Mouse (Mus musculus): ENCODE results near the gene Kmt5a. TPM values are rescaled to one million over a fixed set of nuclear protein-coding genes. Genes with fewer than 3 reads are reported as not detected.

Gene Kmt5a
- polyA plus RNA-seq, 1 experiment from 2014 or later = 58.6 TPM

GRCm38 (mm10) chr5:124485654-124486053 lies 45.9 kb downstream of the Kmt5a start:
- H3K36me3 ChIP-seq (ENCODE audit: control insufficient read depth, insufficient read depth, low read length) = peaks cover 13% of the 10 kb centered on the region; the same call in 1 of the 2 replicates
- H3K9ac ChIP-seq (ENCODE audit: low read depth, low read length) = no peak overlapping the region
- peaks cover 4% of the 10 kb centered on the region; the same call in 1 of the 2 replicates for H3K4me1 ChIP-seq (ENCODE audit: control insufficient read depth, insufficient read depth, low read length)
- 96% methylated on average over 5 of the region's 5 CpGs for WGBS
- H3K9me3 ChIP-seq (ENCODE audit: control insufficient read depth, low read length) = no peaks in the 10 kb centered on the region
- no peak for ATAC-seq (ENCODE audit: low FRiP score, low TSS enrichment)
- no peak overlapping the region for H3K27ac ChIP-seq (ENCODE audit: low read depth, low read length)
- H3K4me2 ChIP-seq (replicated peaks; ENCODE audit: low read depth, low read length) = no peak overlapping the region
- H3K4me3 ChIP-seq (ENCODE audit: low read length) = no peak overlapping the region
- H3K27me3 ChIP-seq (ENCODE audit: control insufficient read depth, insufficient read depth, low read length) = no peaks in the 10 kb centered on the region

GRCm38 (mm10) chr5:124488885-124489284 lies 49.2 kb downstream of the Kmt5a start:
- no peaks in the 10 kb centered on the region for H3K9me3 ChIP-seq (ENCODE audit: control insufficient read depth, low read length)
- peaks cover 45% of the 10 kb centered on the region for H3K36me3 ChIP-seq (ENCODE audit: control insufficient read depth, insufficient read depth, low read length)
- H3K4me1 ChIP-seq (ENCODE audit: control insufficient read depth, insufficient read depth, low read length) = peaks cover 4% of the 10 kb centered on the region; the same call in 1 of the 2 replicates
- ATAC-seq (ENCODE audit: low FRiP score, low TSS enrichment) = no peak
- no peak overlapping the region for H3K4me3 ChIP-seq (ENCODE audit: low read length)
- no peak overlapping the region for H3K9ac ChIP-seq (ENCODE audit: low read depth, low read length)
- no peak overlapping the region for H3K27ac ChIP-seq (ENCODE audit: low read depth, low read length)
- no peaks in the 10 kb centered on the region for H3K27me3 ChIP-seq (ENCODE audit: control insufficient read depth, insufficient read depth, low read length)
- H3K4me2 ChIP-seq (replicated peaks; ENCODE audit: low read depth, low read length) = no peak overlapping the region
- 63% methylated on average over 3 of the region's 3 CpGs for WGBS

- Histone ChIP-seq H3K4me1 (ENCODE audit: control insufficient read depth, insufficient read depth, low read length) (no peaks in the 10 kb centered on the region), H3K27ac (ENCODE audit: low read depth, low read length) (no peak overlapping the region), H3K4me2 (replicated peaks; ENCODE audit: low read depth, low read length) (no peak overlapping the region), H3K9ac (ENCODE audit: low read depth, low read length) (no peak overlapping the region), H3K36me3 (ENCODE audit: control insufficient read depth, insufficient read depth, low read length) (peaks cover 49% of the 10 kb centered on the region), H3K4me3 (ENCODE audit: low read length) (no peak overlapping the region), H3K9me3 (ENCODE audit: control insufficient read depth, low read length) (no peaks in the 10 kb centered on the region), H3K27me3 (ENCODE audit: control insufficient read depth, insufficient read depth, low read length) (no peaks in the 10 kb centered on the region)
- no peak for ATAC-seq (ENCODE audit: low FRiP score, low TSS enrichment)
- 86% methylated on average over 4 of the region's 4 CpGs for WGBS
These were observed 52.0 kb downstream of the Kmt5a start for GRCm38 (mm10) chr5:124491732-124492131.

GRCm38 (mm10) chr5:124492618-124493017 lies 52.9 kb downstream of the Kmt5a start:
- no peak for ATAC-seq (ENCODE audit: low FRiP score, low TSS enrichment)
- H3K36me3 ChIP-seq (ENCODE audit: control insufficient read depth, insufficient read depth, low read length) = peaks cover 54% of the 10 kb centered on the region
- 85% methylated on average over 4 of the region's 4 CpGs for WGBS

GRCm38 (mm10) chr5:124493455-124493854 lies 53.7 kb downstream of the Kmt5a start:
- WGBS = 89% methylated on average over 11 of the region's 11 CpGs
- Histone ChIP-seq H3K27ac (ENCODE audit: low read depth, low read length) (no peak overlapping the region), H3K4me2 (replicated peaks; ENCODE audit: low read depth, low read length) (no peak overlapping the region), H3K4me1 (ENCODE audit: control insufficient read depth, insufficient read depth, low read length) (no peaks in the 10 kb centered on the region), H3K36me3 (ENCODE audit: control insufficient read depth, insufficient read depth, low read length) (peaks cover 58% of the 10 kb centered on the region), H3K9ac (ENCODE audit: low read depth, low read length) (no peak overlapping the region), H3K27me3 (ENCODE audit: control insufficient read depth, insufficient read depth, low read length) (no peaks in the 10 kb centered on the region), H3K4me3 (ENCODE audit: low read length) (no peak overlapping the region), H3K9me3 (ENCODE audit: control insufficient read depth, low read length) (no peaks in the 10 kb centered on the region)
- ATAC-seq (ENCODE audit: low FRiP score, low TSS enrichment) = no peak

More at GRCm38 (mm10) chr5:124492618-124493017, 52.9 kb downstream of the Kmt5a start:
- H3K4me2 ChIP-seq (replicated peaks; ENCODE audit: low read depth, low read length) = no peak overlapping the region
- no peak overlapping the region for H3K27ac ChIP-seq (ENCODE audit: low read depth, low read length)
- no peak overlapping the region for H3K4me3 ChIP-seq (ENCODE audit: low read length)
- H3K27me3 ChIP-seq (ENCODE audit: control insufficient read depth, insufficient read depth, low read length) = no peaks in the 10 kb centered on the region
- H3K4me1 ChIP-seq (ENCODE audit: control insufficient read depth, insufficient read depth, low read length) = no peaks in the 10 kb centered on the region
- H3K9ac ChIP-seq (ENCODE audit: low read depth, low read length) = no peak overlapping the region
- H3K9me3 ChIP-seq (ENCODE audit: control insufficient read depth, low read length) = no peaks in the 10 kb centered on the region

- H3K9ac ChIP-seq (ENCODE audit: low read depth, low read length) = no peak overlapping the region
- no peak overlapping the region for H3K4me2 ChIP-seq (replicated peaks; ENCODE audit: low read depth, low read length)
- no peaks in the 10 kb centered on the region for H3K9me3 ChIP-seq (ENCODE audit: control insufficient read depth, low read length)
- H3K27me3 ChIP-seq (ENCODE audit: control insufficient read depth, insufficient read depth, low read length) = no peaks in the 10 kb centered on the region
- H3K27ac ChIP-seq (ENCODE audit: low read depth, low read length) = no peak overlapping the region
- 52% methylated on average over 7 of the region's 7 CpGs for WGBS
- ATAC-seq (ENCODE audit: low FRiP score, low TSS enrichment) = no peak
- H3K36me3 ChIP-seq (ENCODE audit: control insufficient read depth, insufficient read depth, low read length) = peaks cover 54% of the 10 kb centered on the region
- H3K4me1 ChIP-seq (ENCODE audit: control insufficient read depth, insufficient read depth, low read length) = no peaks in the 10 kb centered on the region
- H3K4me3 ChIP-seq (ENCODE audit: low read length) = no peak overlapping the region
These were observed 55.8 kb downstream of the Kmt5a start for GRCm38 (mm10) chr5:124495547-124495946.

GRCm38 (mm10) chr5:124496614-124497514 lies 57.1 kb downstream of the Kmt5a start:
- H3K27ac ChIP-seq (ENCODE audit: low read depth, low read length) = no peak overlapping the region
- peaks cover 53% of the 10 kb centered on the region for H3K36me3 ChIP-seq (ENCODE audit: control insufficient read depth, insufficient read depth, low read length)
- H3K4me3 ChIP-seq (ENCODE audit: low read length) = no peak overlapping the region
- H3K4me2 ChIP-seq (replicated peaks; ENCODE audit: low read depth, low read length) = no peak overlapping the region
- no peak for ATAC-seq (ENCODE audit: low FRiP score, low TSS enrichment)
- H3K9ac ChIP-seq (ENCODE audit: low read depth, low read length) = no peak overlapping the region
- WGBS = 64% methylated on average over 15 of the region's 15 CpGs
- H3K4me1 ChIP-seq (ENCODE audit: control insufficient read depth, insufficient read depth, low read length) = no peaks in the 10 kb centered on the region
- H3K9me3 ChIP-seq (ENCODE audit: control insufficient read depth, low read length) = no peaks in the 10 kb centered on the region
- H3K27me3 ChIP-seq (ENCODE audit: control insufficient read depth, insufficient read depth, low read length) = no peaks in the 10 kb centered on the region

GRCm38 (mm10) chr5:124498221-124498876 lies 58.6 kb downstream of the Kmt5a start:
- H3K9ac ChIP-seq (ENCODE audit: low read depth, low read length) = no peak overlapping the region
- peaks cover 49% of the 10 kb centered on the region for H3K36me3 ChIP-seq (ENCODE audit: control insufficient read depth, insufficient read depth, low read length)
- no peaks in the 10 kb centered on the region for H3K27me3 ChIP-seq (ENCODE audit: control insufficient read depth, insufficient read depth, low read length)
- 82% methylated on average over 9 of the region's 9 CpGs for WGBS
- H3K9me3 ChIP-seq (ENCODE audit: control insufficient read depth, low read length) = no peaks in the 10 kb centered on the region
- no peak overlapping the region for H3K4me3 ChIP-seq (ENCODE audit: low read length)
- 0 out of 2 replicates have a peak overlapping the region, but pooled peaks have one; percentile 1 for H3K27ac ChIP-seq (ENCODE audit: low read depth, low read length)
- H3K4me1 ChIP-seq (ENCODE audit: control insufficient read depth, insufficient read depth, low read length) = no peaks in the 10 kb centered on the region
- ATAC-seq (ENCODE audit: low FRiP score, low TSS enrichment) = no peak
- no peak overlapping the region for H3K4me2 ChIP-seq (replicated peaks; ENCODE audit: low read depth, low read length)

- Histone ChIP-seq H3K4me3 (ENCODE audit: low read length) (no peak overlapping the region), H3K9me3 (ENCODE audit: control insufficient read depth, low read length) (no peaks in the 10 kb centered on the region), H3K4me2 (replicated peaks; ENCODE audit: low read depth, low read length) (no peak overlapping the region), H3K9ac (ENCODE audit: low read depth, low read length) (no peak overlapping the region), H3K27me3 (ENCODE audit: control insufficient read depth, insufficient read depth, low read length) (no peaks in the 10 kb centered on the region), H3K27ac (ENCODE audit: low read depth, low read length) (no peak overlapping the region), H3K4me1 (ENCODE audit: control insufficient read depth, insufficient read depth, low read length) (no peaks in the 10 kb centered on the region), H3K36me3 (ENCODE audit: control insufficient read depth, insufficient read depth, low read length) (peaks cover 50% of the 10 kb centered on the region)
- no peak for ATAC-seq (ENCODE audit: low FRiP score, low TSS enrichment)
- WGBS = 55% methylated on average over 5 of the region's 5 CpGs
These were observed 59.3 kb downstream of the Kmt5a start for GRCm38 (mm10) chr5:124499001-124499400.

Measured in kidney, embryonic 14.5 days (tissue).